Mouse (Mus musculus) hindbrain, embryonic 14.5 days (tissue): ENCODE measurements at regions not wholly inside any gene's neighbourhood (a gene's known extent, or its start where the extent isn't known, plus 50 kb on each side); places are given as distances from the start of the nearest gene placed in this dataset.

Source experiments
- ATAC-seq: fragments of 200-750 bp; cut with Nextera tagmentation; 2 replicates; pipeline ENCODE4 v1.8.0; 2017; ENCODE audit warnings: moderate number of reproducible peaks, mild to moderate bottlenecking, moderate TSS enrichment, moderate library complexity; ENCODE audit not compliant: low FRiP score
- DNase-seq: peaks from one replicate; pipeline ENCODE4 v3.0.0-alpha.2; 2015; ENCODE audit warnings: low spot score
- H3K27ac ChIP-seq: fragments of 300-500 bp; sonication (generic); 2 replicates; pipeline ENCODE4 v1.5.1; 2014; ENCODE audit warnings: mild to moderate bottlenecking, moderate library complexity
- H3K27me3 ChIP-seq: fragments of 300-500 bp; sonication (generic); 2 replicates; pipeline ENCODE4 v1.6.1; 2014; ENCODE audit warnings: mild to moderate bottlenecking, low read length, mixed read lengths; ENCODE audit not compliant: control insufficient read depth, insufficient read depth
- H3K36me3 ChIP-seq: fragments of 300-500 bp; sonication (generic); replicated peaks from 2 replicates; pipeline ENCODE4 v1.6.1; 2014; ENCODE audit not compliant: control insufficient read depth, insufficient read depth
- H3K4me1 ChIP-seq: fragments of 300-500 bp; sonication (generic); replicated peaks from 2 replicates; pipeline ENCODE4 v1.6.1; 2014; ENCODE audit warnings: antibody characterized with exemption, low read length, mixed read lengths; ENCODE audit not compliant: control insufficient read depth, insufficient read depth
- H3K4me2 ChIP-seq: fragments of 300-500 bp; sonication (generic); replicated peaks from 2 replicates; pipeline ENCODE4 v1.6.1; 2014; ENCODE audit warnings: mild to moderate bottlenecking, moderate library complexity
- H3K4me3 ChIP-seq: fragments of 300-500 bp; sonication (generic); replicated peaks from 2 replicates; pipeline ENCODE4 v1.5.1; 2014; ENCODE audit warnings: mild to moderate bottlenecking, low read length
- H3K9ac ChIP-seq: fragments of 300-500 bp; sonication (generic); 2 replicates; pipeline ENCODE4 v1.6.1; 2014
- H3K9me3 ChIP-seq: fragments of 300-500 bp; sonication (generic); 2 replicates; pipeline ENCODE4 v1.6.1; 2016; ENCODE audit warnings: low read length; ENCODE audit not compliant: control insufficient read depth
- WGBS: fragments of 180-500 bp; shearing (Covaris S2); extraction: QIAGEN DNeasy Blood & Tissue Kit; methylation state at CpG from one replicate; pipeline ENCODE4 v1.1.7; 2014; 5-methylcytosine and 5-hydroxymethylcytosine counted together

DNA sequence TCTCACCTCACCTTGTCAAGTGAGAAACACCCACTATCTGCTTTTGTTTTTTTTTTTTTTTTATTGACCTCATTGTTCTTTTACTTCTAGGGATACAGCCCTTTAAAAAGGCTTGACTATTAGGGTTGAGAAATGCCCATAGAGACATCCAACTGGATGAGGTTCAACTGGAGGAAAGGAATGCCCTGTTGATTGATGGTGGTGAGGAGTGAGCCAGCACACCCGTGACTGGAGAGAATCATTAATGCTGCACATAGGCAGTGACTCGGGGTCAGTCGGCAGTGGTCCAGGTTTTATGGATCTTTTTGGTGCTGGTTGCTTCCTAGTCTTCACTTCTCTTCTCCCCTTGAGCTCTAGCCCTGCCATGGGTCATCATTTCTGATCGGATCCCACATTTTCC is 82.9 kb upstream of the Cryz start:
- Histone ChIP-seq H3K4me2 (no peak overlapping the region), H3K9me3 (no peaks in the 10 kb centered on the region), H3K4me3 (no peak overlapping the region), H3K9ac (no peak overlapping the region), H3K27me3 (no peaks in the 10 kb centered on the region), H3K36me3 (no peaks in the 10 kb centered on the region), H3K4me1 (no peaks in the 10 kb centered on the region), H3K27ac (no peak overlapping the region)
- 81% methylated on average over 4 of the region's 4 CpGs for WGBS
- ATAC-seq: no peak
- no peak for DNase-seq

DNA sequence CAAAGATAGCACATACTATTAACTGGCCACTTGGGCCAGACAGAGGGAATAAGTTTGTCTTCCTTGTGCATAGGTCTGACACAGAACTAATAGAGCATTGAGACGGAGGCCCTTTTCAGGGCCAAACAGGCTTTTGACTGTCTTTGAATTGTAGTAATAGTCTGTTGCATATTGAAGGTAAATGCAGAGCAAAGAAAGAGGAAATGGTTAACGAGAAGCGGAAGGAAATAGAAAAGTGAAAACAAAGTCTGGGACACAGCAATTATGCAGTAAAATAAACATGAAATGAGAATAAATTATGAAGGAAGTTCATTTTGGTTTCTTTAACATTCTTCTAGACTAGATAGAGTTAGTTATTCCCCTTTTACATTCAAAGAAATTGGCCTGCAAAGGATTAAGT is 86.4 kb upstream of the Cryz start:
- Histone ChIP-seq H3K27me3 (no peaks in the 10 kb centered on the region), H3K36me3 (no peaks in the 10 kb centered on the region), H3K4me2 (no peak overlapping the region), H3K4me1 (no peaks in the 10 kb centered on the region), H3K9me3 (no peaks in the 10 kb centered on the region), H3K9ac (no peak overlapping the region), H3K27ac (no peak overlapping the region), H3K4me3 (no peak overlapping the region)
- WGBS: 89% methylated on average over 3 of the region's 3 CpGs
- DNase-seq (no peak), ATAC-seq (no peak)

DNA sequence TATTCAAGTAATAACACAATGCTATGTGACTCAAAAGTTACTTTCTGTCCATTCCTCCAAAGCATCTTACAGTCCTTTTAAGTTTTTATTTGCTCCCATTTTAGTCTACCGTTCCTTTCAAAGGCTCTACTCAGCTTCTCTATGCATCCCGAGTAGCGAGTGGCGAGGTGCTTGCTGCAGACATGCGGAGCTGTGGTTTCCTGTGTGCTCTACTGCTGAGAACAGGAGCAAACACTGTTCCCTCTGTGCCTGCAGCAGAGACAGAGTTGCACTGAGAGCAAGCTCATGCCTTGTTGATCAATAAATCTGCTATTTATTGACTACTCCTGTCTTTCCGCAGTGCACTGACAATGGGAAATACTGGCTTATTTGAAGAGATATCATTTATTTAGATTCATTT is 87.1 kb upstream of the Cryz start:
- DNase-seq (no peak), ATAC-seq (no peak)
- H3K27me3 ChIP-seq: no peaks in the 10 kb centered on the region
- no peak overlapping the region for H3K4me3 ChIP-seq
- WGBS: 81% methylated on average over 6 of the region's 6 CpGs
- no peaks in the 10 kb centered on the region for H3K4me1 ChIP-seq
- H3K36me3 ChIP-seq: no peaks in the 10 kb centered on the region
- H3K9me3 ChIP-seq: no peaks in the 10 kb centered on the region
- H3K27ac ChIP-seq: no peak overlapping the region
- no peak overlapping the region for H3K9ac ChIP-seq
- no peak overlapping the region for H3K4me2 ChIP-seq

DNA sequence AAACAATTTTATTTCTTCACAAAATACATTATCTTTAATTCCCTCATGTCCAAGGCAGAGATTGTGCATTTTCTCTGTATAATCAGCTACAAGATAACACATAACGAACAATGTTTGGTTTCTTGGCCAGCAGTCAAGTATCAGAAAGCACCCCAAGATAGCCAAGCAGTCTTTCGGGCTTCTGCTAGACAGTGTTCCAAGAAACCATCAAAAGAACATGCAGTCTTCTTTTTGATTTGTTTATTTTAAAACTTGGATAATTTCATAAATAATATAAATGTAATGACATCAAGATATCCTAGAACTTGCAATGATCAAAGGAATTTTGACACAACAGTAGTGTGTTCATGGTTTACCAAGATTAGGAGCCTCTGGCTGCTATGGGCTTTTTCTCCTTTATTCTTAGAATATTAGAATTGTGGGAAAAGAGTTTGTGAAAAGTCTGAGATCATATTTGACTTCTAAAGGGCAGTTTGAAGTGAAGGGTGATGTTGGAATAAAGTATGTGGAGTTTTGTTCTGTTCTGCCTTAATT is 103.1 kb upstream of the Cryz start:
- H3K4me1 ChIP-seq: no peaks in the 10 kb centered on the region
- no peak overlapping the region for H3K27ac ChIP-seq
- ATAC-seq (no peak), DNase-seq (no peak)
- H3K27me3 ChIP-seq: no peaks in the 10 kb centered on the region
- H3K9ac ChIP-seq: no peak overlapping the region
- H3K36me3 ChIP-seq: no peaks in the 10 kb centered on the region
- no peaks in the 10 kb centered on the region for H3K9me3 ChIP-seq
- no peak overlapping the region for H3K4me2 ChIP-seq
- no peak overlapping the region for H3K4me3 ChIP-seq
- WGBS: 91% methylated on average over 2 of the region's 2 CpGs

DNA sequence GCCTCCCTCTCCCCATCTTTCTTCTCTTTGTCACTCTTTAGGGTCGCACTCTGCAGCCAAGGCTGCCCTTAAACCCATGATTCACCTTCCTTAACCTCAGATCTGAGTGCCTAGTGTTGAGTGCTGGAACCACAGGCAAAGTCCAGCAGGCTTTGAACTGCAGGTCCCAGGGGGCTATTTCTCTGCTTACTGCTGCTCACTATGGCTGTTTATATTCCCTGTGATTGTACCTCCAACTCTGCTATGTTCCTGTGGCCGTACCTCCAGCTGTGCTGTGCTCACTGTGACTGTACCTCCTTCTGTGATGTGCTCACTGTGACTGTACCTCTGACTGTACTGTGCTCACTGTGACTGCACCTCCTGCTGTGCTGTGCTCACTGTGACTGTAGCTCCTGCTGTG is 124.1 kb upstream of the Cryz start:
- H3K4me2 ChIP-seq: no peak overlapping the region
- H3K27me3 ChIP-seq: no peaks in the 10 kb centered on the region
- no peaks in the 10 kb centered on the region for H3K36me3 ChIP-seq
- H3K4me1 ChIP-seq: peaks cover 7% of the 10 kb centered on the region; the same call in 1 of the 2 replicates
- no peak overlapping the region for H3K9ac ChIP-seq
- WGBS: 91% methylated on average over 2 of the region's 2 CpGs
- DNase-seq (no peak), ATAC-seq (no peak)
- no peak overlapping the region for H3K4me3 ChIP-seq
- no peaks in the 10 kb centered on the region for H3K9me3 ChIP-seq
- H3K27ac ChIP-seq: no peak overlapping the region

DNA sequence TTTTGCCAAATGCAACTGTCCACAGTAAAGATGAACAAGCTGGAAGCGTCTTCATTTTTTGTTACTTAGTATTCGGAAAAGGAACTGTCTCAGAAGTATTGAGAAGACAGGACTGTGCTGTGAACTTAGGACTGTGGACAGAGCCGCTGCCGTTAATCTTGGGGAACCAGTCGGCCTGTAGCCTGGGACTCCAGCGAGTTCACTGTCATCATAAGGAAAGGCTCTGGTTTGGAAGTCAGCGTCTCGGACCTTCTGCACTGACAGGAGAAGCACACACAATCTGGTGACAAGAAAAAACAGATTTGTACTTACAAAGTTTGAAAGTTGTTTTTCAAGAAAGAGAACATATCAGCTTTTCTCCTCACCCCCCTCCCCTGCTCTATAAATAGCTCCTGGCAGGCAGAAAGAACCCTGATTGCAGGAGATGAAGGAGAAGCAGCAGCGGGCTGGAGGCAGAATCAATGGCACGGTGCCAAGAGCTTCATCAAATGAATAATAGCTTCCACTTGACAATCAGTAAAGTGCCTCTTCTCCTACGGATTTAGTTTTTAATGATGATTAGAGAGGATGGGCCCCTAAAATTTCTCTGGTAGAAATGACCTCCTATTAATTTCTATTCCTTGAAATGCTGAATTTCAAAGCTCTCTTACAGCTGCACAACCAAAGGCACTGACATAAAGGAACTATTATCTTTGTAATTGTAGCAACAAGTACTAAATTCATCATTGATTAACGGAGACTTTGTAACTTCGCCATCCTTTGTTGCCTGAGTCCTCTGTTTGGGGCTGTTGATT is 128.7 kb upstream of the Cryz start:
- WGBS: 28% methylated on average over 13 of the region's 13 CpGs
- peak overlapping the region; percentile 17 for H3K4me2 ChIP-seq
- H3K4me3 ChIP-seq: no peak overlapping the region
- H3K36me3 ChIP-seq: no peaks in the 10 kb centered on the region
- H3K9ac ChIP-seq: no peak overlapping the region
- peaks cover 8% of the 10 kb centered on the region; the same call in 1 of the 2 replicates for H3K4me1 ChIP-seq
- H3K27me3 ChIP-seq: no peaks in the 10 kb centered on the region
- ATAC-seq: no peak
- no peak overlapping the region for H3K27ac ChIP-seq
- no peaks in the 10 kb centered on the region for H3K9me3 ChIP-seq
- peak; percentile 74 for DNase-seq

DNA sequence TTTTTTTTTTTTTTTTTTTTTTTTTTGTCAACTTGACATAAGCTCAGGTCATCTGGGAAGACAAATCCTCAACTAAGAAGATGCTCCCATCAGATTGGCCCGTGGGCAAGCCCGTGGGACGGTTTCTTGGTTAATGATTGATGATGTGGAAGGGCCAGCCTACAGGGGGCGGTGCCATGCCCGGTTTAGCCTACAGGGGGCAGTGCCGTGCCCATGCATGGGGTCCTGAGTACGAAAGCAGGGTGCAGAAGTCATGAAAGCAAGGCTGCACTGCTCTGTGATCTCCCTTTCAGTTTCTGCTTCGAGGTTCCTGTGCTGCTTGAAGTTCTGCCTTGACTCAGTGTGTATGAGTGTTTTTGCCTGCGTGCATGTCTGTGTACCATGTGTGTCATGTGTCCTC is 127.7 kb upstream of the Lhx8 start:
- DNase-seq (no peak), ATAC-seq (no peak)
- WGBS: 87% methylated on average over 9 of the region's 9 CpGs
- H3K27ac ChIP-seq: no peak overlapping the region
- H3K4me2 ChIP-seq: no peak overlapping the region
- no peaks in the 10 kb centered on the region for H3K9me3 ChIP-seq
- H3K27me3 ChIP-seq: no peaks in the 10 kb centered on the region
- no peak overlapping the region for H3K9ac ChIP-seq
- no peaks in the 10 kb centered on the region for H3K36me3 ChIP-seq
- no peak overlapping the region for H3K4me3 ChIP-seq
- no peaks in the 10 kb centered on the region for H3K4me1 ChIP-seq

DNA sequence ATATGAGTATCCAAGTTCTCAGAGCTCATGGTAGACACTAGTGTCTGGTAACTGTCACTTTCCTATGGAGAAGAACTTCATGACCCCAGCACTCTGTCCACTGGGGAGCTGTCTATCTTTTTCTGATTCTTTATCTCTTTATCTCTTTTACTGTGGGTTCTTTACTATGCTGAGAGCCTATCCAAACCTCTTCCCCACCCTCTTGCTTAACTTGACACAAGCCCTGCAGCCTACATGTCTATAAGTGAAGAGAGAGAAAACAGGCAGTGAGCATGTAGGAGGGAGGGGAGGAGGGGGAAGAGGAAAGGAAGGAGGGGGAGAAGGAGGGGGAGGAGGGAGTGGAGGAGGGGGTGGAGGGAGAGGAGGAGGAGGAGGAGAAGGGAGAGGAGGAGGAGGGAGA is 122.6 kb upstream of the Lhx8 start:
- ATAC-seq (no peak), DNase-seq (no peak)
- H3K4me3 ChIP-seq: no peak overlapping the region
- no peak overlapping the region for H3K9ac ChIP-seq
- no peak overlapping the region for H3K27ac ChIP-seq
- no peaks in the 10 kb centered on the region for H3K4me1 ChIP-seq
- H3K27me3 ChIP-seq: no peaks in the 10 kb centered on the region
- no peaks in the 10 kb centered on the region for H3K36me3 ChIP-seq
- peaks cover 6% of the 10 kb centered on the region; the same call in 1 of the 2 replicates for H3K9me3 ChIP-seq
- no peak overlapping the region for H3K4me2 ChIP-seq

DNA sequence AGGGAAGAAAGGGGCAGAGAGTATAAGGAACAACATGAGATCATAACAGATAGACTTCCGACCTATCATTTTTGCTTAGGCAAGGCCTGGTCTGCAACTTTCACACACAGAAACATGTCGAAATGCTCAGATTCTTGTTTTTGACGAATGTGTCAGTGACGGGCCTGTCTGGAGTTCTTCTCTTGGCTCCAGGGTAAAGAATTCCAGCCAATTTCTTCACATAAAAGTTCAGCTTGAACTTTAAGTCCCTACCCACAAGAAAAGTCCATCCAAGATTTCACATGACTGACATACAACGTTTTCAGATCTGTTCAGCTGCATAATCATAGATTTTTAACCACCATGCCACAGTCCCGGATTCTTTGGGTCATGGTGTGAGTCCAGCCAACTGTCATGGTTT is 122.1 kb upstream of the Lhx8 start:
- H3K4me3 ChIP-seq: no peak overlapping the region
- H3K27ac ChIP-seq: no peak overlapping the region
- 83% methylated on average over 6 of the region's 6 CpGs for WGBS
- no peaks in the 10 kb centered on the region for H3K4me1 ChIP-seq
- no peak overlapping the region for H3K4me2 ChIP-seq
- peaks cover 9% of the 10 kb centered on the region; the same call in 1 of the 2 replicates for H3K9me3 ChIP-seq
- ATAC-seq (no peak), DNase-seq (no peak)
- H3K27me3 ChIP-seq: no peaks in the 10 kb centered on the region
- H3K9ac ChIP-seq: no peak overlapping the region
- H3K36me3 ChIP-seq: no peaks in the 10 kb centered on the region
